Mouse (Mus musculus) CH12.LX (cell line): ENCODE measurements at regions not wholly inside any gene's neighbourhood (a gene's known extent, or its start where the extent isn't known, plus 50 kb on each side); places are given as distances from the start of the nearest gene placed in this dataset.

ENCODE experiments used
- DNase-seq: peaks from one replicate; pipeline ENCODE4 v3.0.0-alpha.2; 2013; ENCODE audit errors: extremely low read depth
- H3K27ac ChIP-seq: 2 replicates; pipeline ENCODE4 v1.5.1; 2012; ENCODE audit warnings: low read depth, mild to moderate bottlenecking, control low read depth, moderate library complexity; ENCODE audit not compliant: insufficient read depth
- H3K27me3 ChIP-seq: replicated peaks from 2 replicates; pipeline ENCODE3; 2012; ENCODE audit warnings: inconsistent platforms
- H3K36me3 ChIP-seq, 2 experiments: replicated peaks in 1 of 2; 2 replicates each; pipeline versions ENCODE3 to v1.6.1; 2012; ENCODE audit warnings: inconsistent platforms in 1 of 2, low read length in 1 of 2, mild to moderate bottlenecking in 1 of 2, mixed read lengths in 1 of 2, moderate library complexity in 1 of 2; ENCODE audit not compliant: control insufficient read depth in 1 of 2, insufficient read depth in 1 of 2
- H3K4me1 ChIP-seq, 2 experiments: 2 replicates each; pipeline ENCODE4 v1.6.1; 2012; ENCODE audit warnings: inconsistent platforms in 1 of 2, moderate library complexity in 1 of 2; ENCODE audit not compliant: insufficient read depth in 2 of 2, control insufficient read depth in 1 of 2
- H3K4me2 ChIP-seq: 2 replicates; pipeline ENCODE4 v1.6.1; 2012; ENCODE audit warnings: low read depth, mild to moderate bottlenecking, control low read depth; ENCODE audit not compliant: poor library complexity, insufficient read depth, severe bottlenecking
- H3K4me3 ChIP-seq, 3 experiments: fragments of 150-350 bp in 1 of 3; sonication (generic) in 1 of 3; replicated peaks in 1 of 3; 2 replicates each; pipeline versions ENCODE3 to v1.5.1; 2011 to 2012; ENCODE audit warnings: low read depth in 2 of 3, low read length in 2 of 3, mild to moderate bottlenecking in 2 of 3, moderate library complexity in 2 of 3, control low read depth in 1 of 3, improper control_type of control experiment in 1 of 3, inconsistent platforms in 1 of 3, mixed read lengths in 1 of 3; ENCODE audit not compliant: poor library complexity in 1 of 3
- H3K79me2 ChIP-seq: replicated peaks from 2 replicates; pipeline ENCODE4 v1.6.1; 2012; ENCODE audit warnings: mild to moderate bottlenecking, moderate library complexity; ENCODE audit not compliant: control insufficient read depth, poor library complexity, insufficient read depth, severe bottlenecking; ENCODE audit errors: extremely low read depth
- H3K9ac ChIP-seq: 2 replicates; pipeline ENCODE4 v1.6.1; 2012; ENCODE audit warnings: low read depth, mild to moderate bottlenecking, control low read depth, moderate library complexity; ENCODE audit not compliant: insufficient read depth
- H3K9me3 ChIP-seq: replicated peaks from 2 replicates; pipeline ENCODE3; 2012; ENCODE audit warnings: low read length, inconsistent platforms, mixed read lengths
- CHD1 ChIP-seq: IDR thresholded peaks from 2 replicates; pipeline ENCODE4 v1.6.1; 2012; ENCODE audit warnings: low read depth, low read length, improper control_type of control experiment, inconsistent platforms
- CTCF ChIP-seq, 2 experiments: IDR thresholded peaks in 1 of 2; conservative IDR thresholded peaks in 1 of 2; 2 replicates each; pipeline ENCODE4 v1.5.1; 2011 to 2012; ENCODE audit warnings: low read depth in 2 of 2, low read length in 2 of 2, improper control_type of control experiment in 1 of 2, inconsistent platforms in 1 of 2, mild to moderate bottlenecking in 1 of 2, moderate library complexity in 1 of 2
- ETS1 ChIP-seq: conservative IDR thresholded peaks from 2 replicates; pipeline ENCODE4 v1.6.1; 2012; ENCODE audit warnings: low read depth, mild to moderate bottlenecking, inconsistent platforms, low read length, improper control_type of control experiment, moderate library complexity
- KAT2A ChIP-seq: IDR thresholded peaks from 2 replicates; pipeline ENCODE4 v1.6.1; 2012; ENCODE audit warnings: low read length, improper control_type of control experiment, inconsistent platforms; ENCODE audit not compliant: insufficient replicate concordance
- MAFK ChIP-seq: IDR thresholded peaks from 2 replicates; pipeline ENCODE4 v1.6.1; 2011; ENCODE audit warnings: low read length, improper control_type of control experiment; ENCODE audit not compliant: insufficient replicate concordance
- MAX ChIP-seq: IDR thresholded peaks from 2 replicates; pipeline ENCODE4 v1.6.1; 2011; ENCODE audit warnings: low read length, improper control_type of control experiment
- MYC ChIP-seq: IDR thresholded peaks from 2 replicates; pipeline ENCODE4 v1.6.1; 2011; ENCODE audit warnings: low read depth, mild to moderate bottlenecking, improper control_type of control experiment, low read length
- NELFE ChIP-seq: IDR thresholded peaks from 2 replicates; pipeline ENCODE4 v1.6.1; 2011; ENCODE audit warnings: low read depth, low read length, improper control_type of control experiment
- NRF1 ChIP-seq: IDR thresholded peaks from 2 replicates; pipeline ENCODE4 v1.6.1; 2014; ENCODE audit warnings: low read depth, mild to moderate bottlenecking, inconsistent platforms, low read length, improper control_type of control experiment, moderate library complexity
- POLR2AphosphoS2 ChIP-seq: IDR thresholded peaks from 2 replicates; pipeline ENCODE4 v1.6.1; 2011; ENCODE audit warnings: low read depth, low read length, improper control_type of control experiment
- SIN3A ChIP-seq: IDR thresholded peaks from 2 replicates; pipeline ENCODE4 v1.6.1; 2012; ENCODE audit warnings: low read length, improper control_type of control experiment, inconsistent platforms
- TCF12 ChIP-seq: IDR thresholded peaks from 2 replicates; pipeline ENCODE4 v1.6.1; 2014; ENCODE audit warnings: low read depth, mild to moderate bottlenecking, inconsistent platforms, low read length, improper control_type of control experiment
- UBTF ChIP-seq: IDR thresholded peaks from 2 replicates; pipeline ENCODE4 v1.6.1; 2012; ENCODE audit warnings: low read depth, mild to moderate bottlenecking, inconsistent platforms, low read length, improper control_type of control experiment, moderate library complexity
- ZKSCAN1 ChIP-seq: IDR thresholded peaks from 2 replicates; pipeline ENCODE4 v1.6.1; 2012; ENCODE audit warnings: low read depth, inconsistent platforms, low read length, improper control_type of control experiment, borderline replicate concordance
- ZMIZ1 ChIP-seq: IDR thresholded peaks from 2 replicates; pipeline ENCODE4 v1.6.1; 2012; ENCODE audit warnings: low read depth, mild to moderate bottlenecking, inconsistent platforms, low read length, improper control_type of control experiment
- dilution Hi-C: fragments of 300-500 bp; cut with MboI; formaldehyde crosslinking; loops from 2 replicates; pipeline ENCODE4 v1.14.3; 2020; ENCODE audit warnings: low sequenced_read_pairs; ENCODE audit not compliant: extremely low pct_unique_long_range_greater_than_20kb, extremely low pct_ligation_motif_present
- in situ Hi-C: fragments of 300-500 bp; cut with MboI; formaldehyde crosslinking; loops from 3 replicates; pipeline ENCODE4 v1.14.3; 2019; ENCODE audit warnings: low sequenced_read_pairs, low pct_ligation_motif_present, low pct_unique_long_range_greater_than_20kb, mixed read lengths

GRCm38 (mm10) chr9:43942147-43942546, 101.0 kb upstream of the Thy1 start:
- Histone ChIP-seq H3K9me3 (no peaks in the 10 kb centered on the region), H3K9ac (no peak overlapping the region), H3K36me3 (no peaks in the 10 kb centered on the region), H3K27ac (no peak overlapping the region), H3K4me2 (no peak overlapping the region), H3K4me3 (no peak overlapping the region), H3K4me1 (no peaks in the 10 kb centered on the region), H3K27me3 (peaks cover 92% of the 10 kb centered on the region), H3K79me2 (no peaks in the 10 kb centered on the region)
- TF ChIP-seq ZMIZ1, result no peak
- no peak for TF ChIP-seq KAT2A
- no peak for TF ChIP-seq MAX
- TF ChIP-seq ETS1, result no peak
- no peak for TF ChIP-seq MAFK
- TF ChIP-seq TCF12, result no peak
- TF ChIP-seq POLR2AphosphoS2, result no peak
- no peak for TF ChIP-seq SIN3A
- TF ChIP-seq NRF1, result no peak
- TF ChIP-seq NELFE, result no peak
- TF ChIP-seq CHD1, result no peak
- DNase-seq, result no peak
- dilution Hi-C loops, result no loop called here
- in situ Hi-C loops, result no loop called here

DNA sequence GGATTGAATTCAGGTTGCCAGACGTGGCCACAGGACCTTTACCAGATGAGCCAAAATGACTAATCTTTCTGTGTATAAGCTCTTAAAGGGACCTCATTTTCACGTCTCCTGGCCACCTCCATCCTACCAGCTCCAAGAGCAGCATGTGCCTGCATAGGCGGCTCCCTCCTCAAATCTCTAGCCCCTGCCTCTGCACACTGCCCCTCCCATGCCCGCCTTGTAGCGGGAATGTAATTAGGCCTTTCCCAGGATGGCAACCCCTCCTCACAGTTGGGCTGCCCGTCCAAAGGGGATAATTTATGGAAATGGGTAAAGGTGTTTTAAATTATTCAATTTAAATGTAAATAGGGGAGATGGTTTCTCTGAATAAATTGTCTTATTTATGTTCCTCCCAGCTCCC, 99.7 kb upstream of the Thy1 start:
- Histone ChIP-seq H3K4me2 (no peak overlapping the region), H3K27ac (no peak overlapping the region), H3K9me3 (no peaks in the 10 kb centered on the region)
- no peak for TF ChIP-seq CTCF (conservative IDR thresholded peaks at IDR 0.05 in 1 of 2, IDR thresholded peaks at IDR 0.05 in 1 of 2; ENCODE audit: low read depth in 2 of 2, low read length in 2 of 2)
- no peak for TF ChIP-seq SIN3A
- TF ChIP-seq UBTF, result no peak
- TF ChIP-seq MYC, result no peak
- TF ChIP-seq NRF1, result no peak
- no peak for TF ChIP-seq POLR2AphosphoS2
- TF ChIP-seq ZKSCAN1, result no peak
- TF ChIP-seq, all 38 proteins: peak for 0
- Histone ChIP-seq H3K79me2 (no peaks in the 10 kb centered on the region), H3K4me1 (no peaks in the 10 kb centered on the region), H3K4me3 (no peak overlapping the region), H3K36me3 (no peaks in the 10 kb centered on the region), H3K9ac (no peak overlapping the region), H3K27me3 (peaks cover 86% of the 10 kb centered on the region)
- in situ Hi-C loops (no loop called here), dilution Hi-C loops (no loop called here)
- no peak for DNase-seq
